Mouse (Mus musculus) erythroid progenitor cell, adult 5-6 weeks (primary cell): ENCODE measurements at regions not wholly inside any gene's neighbourhood (a gene's known extent, or its start where the extent isn't known, plus 50 kb on each side); places are given as distances from the start of the nearest gene placed in this dataset.

Experiments used
- ATAC-seq: replicated peaks from 2 replicates; pipeline ENCODE4 v1.8.0; 2016; ENCODE audit warnings: moderate number of reproducible peaks, mild to moderate bottlenecking, moderate TSS enrichment, inconsistent platforms; ENCODE audit not compliant: poor library complexity, low FRiP score, severe bottlenecking

DNA sequence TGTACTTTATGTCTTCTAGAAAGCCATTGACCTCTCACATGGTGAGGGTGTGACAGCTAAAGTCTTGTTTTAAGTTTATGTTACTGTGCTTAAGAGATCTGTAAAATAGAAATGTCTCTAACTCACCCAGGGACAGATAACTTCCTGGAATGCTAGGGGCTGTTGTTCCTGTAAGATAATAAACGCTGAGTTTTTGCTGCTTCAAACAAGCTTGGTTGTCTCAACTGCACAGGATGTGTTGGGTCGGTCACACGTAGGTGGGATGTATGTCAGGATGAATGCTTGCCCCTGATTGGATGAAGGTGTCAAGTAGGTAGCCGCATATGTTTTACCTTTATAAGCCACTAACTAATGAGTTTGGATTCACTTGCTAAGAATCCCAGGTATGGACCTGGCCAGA lies 63.8 kb upstream of the Eif4g2 start:
- ATAC-seq = no peak

DNA sequence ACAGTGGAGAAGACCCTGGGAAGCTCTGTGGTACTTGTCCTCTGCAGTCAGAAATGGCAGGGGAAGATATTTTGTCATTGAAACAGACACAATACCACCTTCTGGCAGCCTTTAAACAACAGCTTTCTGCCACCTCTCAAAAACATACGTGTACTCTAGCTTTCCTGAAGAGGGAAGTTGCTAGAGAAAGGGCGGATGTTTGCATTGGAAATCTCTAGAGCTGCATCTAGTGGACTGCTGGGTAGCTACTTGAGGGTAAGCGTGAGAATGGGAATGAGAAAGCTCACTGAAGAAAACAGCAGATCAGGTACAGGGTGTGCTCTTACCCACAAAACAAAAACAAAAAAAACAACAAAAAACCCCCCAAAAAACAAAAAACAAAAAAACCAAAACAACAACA lies 61.4 kb upstream of the Eif4g2 start:
- no peak for ATAC-seq

GRCm38 (mm10) chr7:111141285-111141965 lies 58.6 kb upstream of the Eif4g2 start:
- no peak for ATAC-seq

DNA sequence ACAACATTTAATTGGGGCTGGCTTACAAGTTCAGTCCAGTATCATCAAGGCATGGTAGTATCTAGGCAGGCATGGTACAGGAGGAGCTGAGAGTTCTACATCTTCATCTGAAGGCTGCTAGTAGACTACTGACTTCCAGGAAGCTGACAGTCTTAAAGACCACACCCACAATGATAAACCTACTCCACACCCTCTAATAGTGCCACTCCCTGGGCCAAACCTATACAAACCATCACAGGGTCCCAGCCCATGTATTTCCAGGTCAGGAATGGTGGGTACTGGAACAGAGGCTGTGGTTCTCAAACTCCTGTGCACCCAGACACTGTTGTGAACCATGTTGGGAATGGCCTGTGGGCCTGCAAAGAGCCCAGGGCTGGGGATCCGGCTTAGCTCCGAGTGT lies 55.2 kb upstream of the Eif4g2 start:
- ATAC-seq = peak; percentile 92

DNA sequence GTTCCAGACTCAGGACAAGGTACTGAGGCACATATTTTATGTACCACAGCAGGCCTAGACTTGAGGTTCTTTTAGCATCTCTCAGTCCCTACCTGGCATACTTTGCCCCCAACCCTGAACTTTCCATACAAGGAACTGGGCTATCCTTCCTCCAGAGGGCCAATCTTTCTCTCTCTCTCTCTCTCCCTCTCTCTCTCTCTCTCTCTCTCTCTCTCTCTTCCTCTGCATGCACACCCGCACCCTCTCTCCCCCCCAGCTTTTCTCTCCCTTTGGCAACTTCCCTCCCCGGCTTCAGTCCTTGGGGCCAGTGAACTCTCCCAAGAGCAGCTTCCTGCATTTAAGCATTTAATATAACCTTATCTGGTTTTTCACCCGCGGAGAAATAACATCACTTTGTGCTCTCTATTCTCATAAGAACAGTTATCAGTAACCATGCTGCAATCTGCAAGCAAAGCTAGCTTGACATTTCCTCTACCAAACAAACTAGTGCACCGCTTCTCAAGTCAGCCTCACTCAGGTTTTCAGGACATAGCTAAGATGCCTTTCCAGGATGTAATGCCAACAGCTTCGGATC lies 53.3 kb upstream of the Eif4g2 start:
- no peak for ATAC-seq

- ATAC-seq = no peak
These were observed 51.7 kb upstream of the Eif4g2 start for GRCm38 (mm10) chr7:111134496-111134895.
